Mouse (Mus musculus): ENCODE measurements around the gene Ndufs5.

- TF ChIP-seq CTCF (IDR thresholded peaks at IDR 0.05; ENCODE audit: low read depth, low read length), result no peak
- no peak for TF ChIP-seq POLR2A (IDR thresholded peaks at IDR 0.05; ENCODE audit: borderline replicate concordance, low read depth, low read length)
These were observed 14.3 kb upstream of the Ndufs5 start for GRCm38 (mm10) chr4:123732163-123732910.

Data from bone marrow macrophage, adult 2 months (primary cell).